Mouse (Mus musculus) spleen, adult 2 months (tissue): Measurements from ENCODE around the gene Pycr1.

ENCODE experiments used
- CTCF ChIP-seq: fragments of 200-500 bp; IDR thresholded peaks from 2 replicates; pipeline ENCODE4 v1.5.1; 2011; ENCODE audit warnings: mild to moderate bottlenecking, inconsistent platforms; ENCODE audit not compliant: insufficient read depth, insufficient read length, insufficient replicate concordance; ENCODE audit errors: extremely low read depth
- POLR2A ChIP-seq: fragments of 200-500 bp; IDR thresholded peaks from 2 replicates; pipeline ENCODE4 v1.6.1; 2011; ENCODE audit warnings: low read depth, low read length, inconsistent platforms

DNA sequence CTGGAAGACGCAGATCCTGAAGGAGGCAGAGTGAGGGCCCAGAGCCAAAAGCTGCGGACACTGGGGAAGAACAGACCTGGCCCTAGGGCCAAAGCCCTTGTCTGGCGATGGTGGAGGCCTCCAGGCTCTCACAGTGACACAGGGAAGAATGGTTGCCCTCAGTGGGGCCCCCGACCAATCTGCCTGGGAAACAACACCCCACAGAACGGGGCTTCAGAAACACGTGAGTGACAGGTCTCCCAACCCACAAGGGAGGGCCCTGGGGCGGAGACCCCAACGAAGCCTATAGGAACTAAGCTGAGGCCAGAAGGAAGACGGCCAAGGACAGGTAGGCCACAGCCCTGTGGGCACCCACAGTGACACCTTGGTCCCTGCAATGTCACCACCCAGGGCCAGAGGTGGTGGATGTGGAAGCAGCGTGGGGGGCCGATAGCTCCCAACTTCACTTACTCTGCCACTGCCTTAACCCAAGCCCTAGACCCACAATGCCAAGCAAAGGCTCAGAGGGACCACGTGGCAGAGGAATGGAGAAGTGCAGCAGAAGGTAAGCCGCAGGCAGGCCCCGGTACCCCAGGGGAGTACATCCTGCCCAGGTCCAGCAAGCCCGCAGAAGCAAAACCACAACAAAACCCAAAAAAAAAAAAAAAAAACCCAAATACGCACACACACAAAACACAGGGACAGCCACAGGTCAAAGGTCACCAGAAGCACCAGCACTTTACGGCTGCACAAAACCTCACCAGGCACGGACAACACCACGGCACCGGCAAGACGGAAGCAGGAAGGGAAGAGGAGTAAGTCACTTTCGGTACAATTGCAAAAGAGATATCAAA lies 15.9 kb downstream of the Pycr1 start:
- TF ChIP-seq CTCF (no peak), POLR2A (no peak)
